Mouse (Mus musculus): ENCODE results near the gene Supv3l1.

DNA sequence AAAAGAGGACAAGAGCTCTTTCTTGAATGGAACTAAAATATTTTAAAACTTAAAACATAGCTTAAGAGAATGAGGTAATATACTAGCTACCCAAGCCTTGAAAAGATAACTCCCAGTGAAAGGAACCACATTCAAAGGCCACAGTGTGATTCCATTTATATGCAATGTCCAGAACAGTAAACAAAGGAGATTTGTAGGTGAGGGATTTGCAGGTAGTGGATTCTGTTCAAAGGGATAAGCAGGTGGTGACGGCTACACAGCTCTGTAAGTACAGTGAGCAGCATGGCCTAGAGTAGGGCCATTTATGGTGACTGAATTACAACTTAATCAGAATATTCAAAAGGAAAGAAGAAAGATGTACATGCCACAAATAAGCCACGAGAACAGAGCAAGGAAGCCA, 27.4 kb upstream of the Supv3l1 start:
- TF ChIP-seq POLR2A (IDR thresholded peaks at IDR 0.05; ENCODE audit: low read depth, low read length), result no peak
- no peak for TF ChIP-seq CTCF (IDR thresholded peaks at IDR 0.05; ENCODE audit: borderline replicate concordance, insufficient read depth, low read length)
